1 mouse cellular context compared by ENCODE assay signal in the genomic region with DNA sequence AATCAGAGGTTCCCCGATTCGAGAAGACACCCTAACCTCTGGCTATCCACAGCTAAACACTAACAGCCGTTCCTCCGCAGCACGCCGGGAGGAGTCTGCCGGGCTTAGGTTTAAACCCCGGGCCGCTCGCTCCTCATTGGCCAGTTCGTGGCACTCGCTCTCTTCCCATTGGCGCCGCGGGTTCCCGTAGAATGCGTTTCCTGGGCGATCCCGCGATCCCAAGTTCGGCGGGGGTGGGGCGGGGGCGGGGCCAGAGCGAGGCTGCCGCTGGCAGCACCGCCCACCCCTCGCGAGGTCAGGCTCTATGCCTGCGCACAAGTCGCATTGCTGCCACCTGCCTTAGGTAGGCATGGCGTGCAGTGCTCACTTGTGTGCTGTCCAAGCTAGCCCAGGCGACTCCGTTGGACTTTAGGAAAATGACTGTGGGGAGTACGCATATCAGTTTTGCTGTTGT.
TF ChIP-seq lines count a peak whose summit lies in the region.

A gene (minus strand): TSS at position 157 of the 454 bp plus-strand sequence.

TF ChIP-seq in CH12.LX, 34 proteins besides CTCF, POLR2A, EP300 and RAD21 (continued from another document):
- TF ChIP-seq IRF4 (IDR thresholded peaks at IDR 0.05; ENCODE audit: low read depth, low read length) (peak; percentile 43; the same call in 1 of the 2 replicates), KAT2A (IDR thresholded peaks at IDR 0.05; ENCODE audit: insufficient replicate concordance, low read length) (0 out of 2 replicates have a peak, but pooled peaks have one; percentile 4), POLR2AphosphoS2 (IDR thresholded peaks at IDR 0.05; ENCODE audit: low read depth, low read length) (peak; percentile 80; the same call in 1 of the 2 replicates), BHLHE40 (IDR thresholded peaks at IDR 0.05; ENCODE audit: low read depth, low read length) (peak; percentile 20; the same call in 1 of the 2 replicates), SIN3A (IDR thresholded peaks at IDR 0.05; ENCODE audit: low read length) (peak; percentile 89), PAX5 (IDR thresholded peaks at IDR 0.05; ENCODE audit: low read length) (no peak), JUN (IDR thresholded peaks at IDR 0.05; ENCODE audit: insufficient read depth, low read depth, low read length) (no peak), HCFC1 (IDR thresholded peaks at IDR 0.05; ENCODE audit: low read depth, low read length) (peak; percentile 58), SMC3 (IDR thresholded peaks at IDR 0.05; ENCODE audit: low read depth, low read length) (peak; percentile 23; the same call in 1 of the 2 replicates), MAX (IDR thresholded peaks at IDR 0.05; ENCODE audit: low read length) (peak; percentile 70), USF2 (conservative IDR thresholded peaks at IDR 0.05; ENCODE audit: low read depth, low read length) (no peak), GABPA (IDR thresholded peaks at IDR 0.05; ENCODE audit: insufficient replicate concordance, low read depth, low read length) (no peak), MAFK (IDR thresholded peaks at IDR 0.05; ENCODE audit: insufficient replicate concordance, low read length) (no peak)
